Mouse (Mus musculus) testis, postnatal 10 days (tissue): ENCODE data around the gene Uhrf2.

Experiments used
- DNase-seq: peaks from one replicate; pipeline ENCODE4 v3.0.0; 2021; ENCODE audit warnings: low spot score

The Uhrf2 gene

DNA sequence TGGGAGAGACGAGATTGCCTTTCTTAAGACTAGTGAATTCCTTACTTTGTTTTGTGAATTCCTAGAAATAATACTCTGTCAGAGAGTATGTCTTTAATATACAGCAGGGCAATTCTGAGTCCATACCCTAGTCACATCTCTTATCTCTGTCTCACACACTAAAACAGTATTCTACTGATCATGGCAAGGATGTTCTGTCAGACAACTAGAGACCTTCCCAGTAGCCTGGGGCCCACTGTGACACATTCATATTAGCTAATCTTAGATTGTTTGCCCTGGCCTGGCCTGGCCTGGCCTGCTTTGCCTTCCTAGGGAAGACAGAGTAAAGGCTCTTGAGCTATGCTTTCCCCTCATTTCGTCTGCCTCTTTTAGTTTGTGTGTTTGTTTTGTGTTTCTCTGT, 20.3 kb downstream of the Uhrf2 start:
- DNase-seq: no peak

DNA sequence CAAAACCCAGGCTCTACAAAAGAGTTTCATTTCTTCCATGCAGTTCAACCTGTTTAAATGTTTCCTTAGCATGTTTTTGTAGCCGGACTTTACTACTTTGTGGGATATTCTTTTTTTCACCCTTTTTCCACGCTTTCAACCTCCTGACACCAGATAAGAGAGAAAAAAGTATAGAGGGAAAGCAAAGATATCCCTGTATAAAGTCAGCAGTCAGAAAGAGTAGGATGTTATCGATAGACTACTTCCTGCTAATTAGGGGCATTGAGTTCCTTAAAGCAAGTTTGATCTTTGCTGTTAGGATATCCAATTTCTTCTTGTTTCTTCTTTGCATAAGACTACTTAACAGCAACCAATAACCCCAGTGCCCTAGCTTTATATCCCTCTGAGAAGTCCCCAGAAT, 21.2 kb downstream of the Uhrf2 start:
- no peak for DNase-seq

DNA sequence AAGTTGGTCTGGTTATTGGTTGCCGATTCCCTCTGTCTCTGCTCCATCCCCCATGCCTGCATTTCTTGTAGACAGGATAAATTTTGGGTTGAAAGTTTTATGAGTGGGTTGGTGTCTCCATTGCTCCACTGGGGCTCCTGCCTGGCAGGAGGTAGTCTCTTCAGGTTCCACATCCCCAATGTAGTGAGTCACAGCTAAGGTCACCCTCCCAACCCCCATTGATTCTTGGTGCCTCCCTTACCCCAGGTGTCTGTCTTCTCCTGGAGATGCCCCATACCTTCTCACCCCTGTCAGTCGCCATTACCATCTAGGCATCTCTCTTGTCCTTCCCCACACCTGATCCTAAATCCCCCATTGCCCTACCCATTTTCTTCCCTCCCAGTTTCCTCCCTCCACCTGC, 23.9 kb downstream of the Uhrf2 start:
- DNase-seq: no peak

DNA sequence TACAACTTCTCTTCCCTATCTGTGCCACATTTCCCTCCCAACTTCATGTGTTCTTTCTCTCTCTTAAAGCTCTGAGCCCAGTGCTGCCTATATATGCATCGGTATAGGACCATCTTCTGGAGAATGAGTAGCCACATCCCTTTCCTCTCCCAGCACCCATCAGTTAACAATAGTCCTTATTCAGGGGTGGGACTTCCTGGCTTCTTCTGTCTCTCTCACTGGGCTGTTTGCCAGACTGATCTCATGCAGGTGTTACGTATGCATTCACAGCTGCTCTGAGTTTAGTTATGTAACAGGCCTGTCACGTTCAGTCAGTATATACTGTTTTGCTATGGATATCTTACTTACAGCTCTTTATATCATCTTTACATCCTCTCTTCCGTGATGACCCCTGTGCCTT, 35.5 kb downstream of the Uhrf2 start:
- no peak for DNase-seq

DNA sequence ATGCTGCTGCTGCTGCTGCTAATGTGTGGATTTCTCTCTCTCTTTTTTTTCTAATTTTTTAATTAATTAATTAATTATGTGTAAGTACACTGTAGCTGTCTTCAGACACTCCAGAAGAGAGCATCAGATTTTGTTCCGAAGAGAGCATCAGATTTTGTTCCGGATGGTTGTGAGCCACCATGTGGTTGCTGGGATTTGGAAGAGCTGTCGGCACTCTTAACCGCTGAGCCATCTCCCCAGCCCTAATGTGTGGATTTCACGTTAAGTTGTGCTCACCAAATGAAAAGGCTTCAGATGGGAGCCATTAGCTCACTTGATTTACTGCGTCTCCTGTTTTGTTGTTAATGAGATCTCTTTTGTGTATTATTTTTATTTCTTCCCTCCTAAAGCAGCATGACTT, 59.9 kb downstream of the Uhrf2 start:
- no peak for DNase-seq

DNA sequence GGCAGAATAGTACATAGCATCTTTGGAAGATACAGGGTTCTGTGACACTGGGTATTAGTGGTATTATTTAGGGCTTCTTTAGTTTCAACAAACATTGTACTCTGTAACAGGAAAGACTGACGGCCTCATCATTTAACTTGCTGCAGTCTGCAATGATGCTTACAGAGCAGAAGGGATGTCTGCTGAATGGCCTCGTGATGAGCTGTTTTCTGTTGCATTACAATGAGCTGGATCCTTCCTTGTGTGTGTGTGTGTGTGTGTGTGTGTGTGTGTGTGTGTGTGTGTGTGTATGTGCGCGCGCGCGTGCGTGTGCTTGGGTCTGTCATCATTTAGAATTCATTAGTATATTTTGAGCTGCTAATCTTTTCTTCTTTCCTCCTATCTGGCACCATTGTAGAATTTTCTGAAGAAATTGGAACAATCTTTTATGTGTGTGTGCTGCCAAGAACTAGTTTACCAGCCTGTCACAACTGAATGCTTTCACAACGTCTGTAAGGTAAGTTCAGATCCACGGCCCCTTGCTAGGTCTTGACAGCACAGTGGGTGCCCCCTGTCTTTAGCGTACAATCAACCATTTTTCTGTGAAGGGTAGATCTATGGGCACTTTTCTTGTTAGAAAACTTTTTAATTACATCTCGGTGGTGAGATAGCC, 61.5 kb downstream of the Uhrf2 start:
- DNase-seq: no peak

DNA sequence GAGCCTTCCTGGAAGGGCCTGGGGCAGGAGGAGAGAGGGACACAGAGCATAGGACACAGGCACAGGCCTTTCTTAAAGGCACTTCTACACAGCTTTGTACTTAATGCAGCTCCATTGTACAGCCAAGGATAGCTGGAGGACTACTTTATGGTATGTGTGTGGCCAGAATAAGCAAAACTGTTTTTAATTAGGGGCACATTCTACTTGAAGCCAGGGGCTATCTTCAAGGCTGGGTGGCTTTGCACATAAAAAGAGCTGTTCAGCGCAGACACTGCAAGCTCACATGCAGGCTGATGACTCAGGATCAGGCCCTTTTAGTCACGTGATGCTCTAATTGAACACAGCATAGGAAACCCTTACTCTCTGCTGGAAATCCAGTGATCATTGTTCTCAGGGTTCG, 65.9 kb downstream of the Uhrf2 start:
- no peak for DNase-seq

DNA sequence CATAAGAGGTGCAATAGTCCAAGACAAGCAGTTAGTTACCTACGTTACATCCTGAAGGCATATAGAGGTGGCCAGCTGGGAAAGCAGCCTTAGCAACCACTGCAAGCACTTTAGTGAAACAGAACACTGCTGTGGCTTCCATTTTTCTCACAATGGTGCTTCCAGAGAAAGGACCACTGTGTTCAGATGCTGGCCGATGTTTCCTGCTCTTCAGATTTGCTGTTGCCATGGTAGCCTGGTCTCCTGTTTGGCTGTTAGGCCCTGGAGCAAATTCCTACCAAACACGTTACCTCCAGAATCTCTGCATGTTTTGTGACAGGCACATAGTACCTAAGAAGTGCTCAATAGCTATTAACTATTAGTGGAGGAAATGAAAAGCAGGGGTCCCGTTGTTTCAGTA, 66.7 kb downstream of the Uhrf2 start:
- no peak for DNase-seq

DNA sequence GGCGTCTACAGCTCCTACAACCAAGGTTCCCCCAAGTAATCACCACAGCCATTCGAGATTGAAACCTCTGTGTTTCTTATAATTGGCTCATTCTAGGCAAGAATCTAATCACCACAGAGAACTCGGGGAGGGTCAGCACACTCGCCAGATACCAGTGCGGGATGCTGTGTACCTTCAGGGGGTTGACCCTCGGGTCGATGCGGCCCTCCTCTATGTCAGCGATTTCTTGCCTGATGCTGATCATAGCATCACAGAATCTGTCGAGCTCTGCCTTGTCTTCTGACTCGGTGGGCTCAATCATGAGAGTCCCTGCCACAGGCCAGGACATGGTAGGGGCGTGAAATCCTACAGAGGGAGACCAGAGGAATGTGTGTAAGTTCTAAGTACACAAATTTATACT, 70.3 kb downstream of the Uhrf2 start:
- no peak for DNase-seq

DNA sequence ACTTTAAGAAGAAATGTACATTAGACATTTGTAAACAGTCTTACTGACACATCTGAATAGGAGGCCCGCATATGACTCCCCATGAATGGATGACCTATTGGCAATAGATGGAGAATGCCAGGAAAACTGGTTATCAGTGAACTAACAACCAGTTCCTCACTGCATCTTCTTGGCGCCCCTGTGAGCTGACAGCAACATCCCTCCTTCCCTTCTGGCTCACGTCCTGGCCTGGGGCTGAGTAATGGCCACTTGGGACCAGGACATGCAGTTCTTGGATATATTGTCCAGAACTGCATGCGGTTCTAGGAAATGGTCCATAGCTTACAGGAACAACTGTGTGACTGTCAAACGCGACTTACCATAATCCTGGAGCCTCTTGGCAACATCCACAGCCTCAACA, 72.3 kb downstream of the Uhrf2 start:
- DNase-seq: no peak

DNA sequence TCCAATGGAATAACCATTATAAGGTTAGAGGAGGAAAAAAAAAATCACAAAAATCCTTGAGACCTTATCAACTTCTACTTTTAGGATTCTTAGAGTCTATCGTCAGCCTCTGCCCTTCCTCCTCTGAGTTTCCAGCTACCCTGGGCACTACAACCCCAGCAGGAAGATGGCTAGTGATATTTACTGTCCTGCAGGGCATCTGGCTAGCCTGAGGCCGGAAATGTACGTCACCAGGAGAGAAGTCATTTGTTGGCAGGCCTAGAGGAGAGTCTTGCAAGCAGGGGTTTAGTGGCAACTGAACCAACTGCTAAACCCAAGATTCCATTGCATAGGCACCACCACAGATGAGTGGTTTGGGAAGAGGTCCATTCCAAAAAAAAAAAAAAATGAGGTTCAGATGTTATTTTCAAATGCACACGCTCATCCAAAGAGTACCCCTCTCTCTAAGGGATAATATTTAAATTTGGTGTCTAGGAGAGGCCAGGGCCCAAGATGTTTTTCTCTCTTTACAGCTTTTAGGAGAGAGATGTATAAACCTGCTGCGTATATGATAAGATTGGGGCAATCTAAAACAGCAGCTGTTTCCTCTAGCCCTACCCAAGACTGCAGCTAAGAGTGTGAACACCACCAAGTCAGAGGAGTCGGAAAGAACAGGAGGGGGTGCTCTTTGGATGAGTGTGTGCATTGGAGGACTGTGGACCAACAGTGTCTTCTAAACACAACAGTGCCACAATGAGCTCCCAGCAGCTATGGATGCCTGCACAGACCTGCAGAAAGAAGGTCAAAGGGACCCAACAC, 74.9 kb downstream of the Uhrf2 start:
- no peak for DNase-seq

DNA sequence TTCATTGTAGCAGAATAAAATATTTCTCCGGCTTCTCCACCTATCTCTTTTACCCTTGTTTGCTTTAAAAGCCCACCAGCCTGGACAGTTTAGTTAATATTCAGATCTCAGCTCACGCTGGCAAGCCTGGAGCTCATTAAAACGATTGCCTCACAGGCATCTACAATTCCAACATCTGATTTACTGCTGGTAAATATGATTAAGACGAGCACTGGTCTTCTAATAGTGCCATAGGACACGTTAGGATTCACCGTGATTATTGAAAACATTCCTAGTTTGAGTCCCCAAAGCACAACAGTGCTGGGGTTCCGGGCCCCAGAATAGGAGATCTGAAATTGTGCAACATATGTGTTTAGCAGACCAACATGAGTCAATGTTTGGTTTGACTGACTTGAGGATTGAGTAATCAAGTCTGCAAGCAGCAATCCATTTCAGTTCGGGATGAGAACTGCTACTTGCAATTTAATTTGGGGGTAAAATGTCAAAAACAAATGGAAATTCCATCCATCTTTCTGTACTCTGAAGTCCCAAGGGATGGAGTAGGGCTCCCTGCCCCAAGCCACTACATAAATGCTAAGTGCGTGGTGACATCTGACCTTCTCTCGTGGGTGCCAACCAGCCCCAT, 77.0 kb downstream of the Uhrf2 start:
- DNase-seq: no peak

DNA sequence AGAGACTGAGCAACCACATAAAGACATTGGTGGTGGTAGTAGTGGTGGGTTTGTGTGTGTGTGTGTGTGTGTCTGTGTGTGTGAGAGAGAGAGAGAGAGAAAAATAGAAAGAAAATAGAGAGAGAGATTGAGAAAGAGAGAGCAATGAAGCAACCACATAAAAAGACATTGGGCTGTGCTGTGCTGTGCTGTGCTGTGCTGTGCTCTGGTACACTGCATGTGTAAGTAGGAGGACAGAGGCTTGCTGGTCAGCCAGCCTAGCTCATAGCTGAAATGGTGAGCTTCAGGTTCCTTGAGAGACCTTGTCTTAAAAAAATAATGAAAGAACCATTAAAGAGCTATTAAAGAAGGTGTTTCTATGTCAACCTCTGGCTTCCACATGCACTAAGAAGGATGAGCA, 78.3 kb downstream of the Uhrf2 start:
- DNase-seq: no peak

DNA sequence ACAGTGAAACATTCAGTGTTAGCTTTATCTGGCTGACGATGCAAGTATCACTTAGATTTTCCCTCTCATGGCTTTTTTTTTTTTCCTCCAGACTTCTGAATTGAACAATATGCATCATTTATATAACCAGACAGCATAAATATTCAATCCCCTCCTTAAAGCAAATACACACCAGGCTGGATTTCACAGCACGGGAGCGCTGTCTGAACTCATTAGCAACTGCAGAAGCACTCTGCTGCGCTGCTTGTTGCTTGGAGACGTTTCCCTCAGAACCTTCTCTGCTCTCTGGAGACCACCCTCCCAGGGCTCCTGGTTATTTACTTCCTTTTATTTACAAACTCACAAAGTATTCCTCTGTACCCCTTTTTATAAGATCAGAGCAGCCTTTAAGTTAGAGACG, 78.8 kb downstream of the Uhrf2 start:
- no peak for DNase-seq

DNA sequence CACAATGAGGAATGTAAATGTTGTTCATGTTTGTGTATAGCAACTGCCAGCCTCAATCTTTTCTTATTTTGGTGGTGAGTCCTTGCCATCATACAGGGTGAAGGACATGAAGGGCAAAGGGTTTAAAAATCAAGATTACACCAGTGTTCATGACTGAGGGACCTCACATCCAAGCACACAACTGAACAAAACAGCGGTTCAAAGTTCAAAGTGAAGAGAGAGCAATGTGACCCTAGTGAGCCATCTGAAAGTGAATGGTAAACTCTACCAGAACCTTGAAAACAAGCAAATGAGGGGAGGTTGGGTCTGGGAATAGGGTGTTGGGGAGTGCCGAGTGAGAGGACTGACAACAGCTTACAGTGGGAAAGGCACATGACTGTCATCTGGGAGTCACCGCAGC, 81.1 kb downstream of the Uhrf2 start:
- no peak for DNase-seq

DNA sequence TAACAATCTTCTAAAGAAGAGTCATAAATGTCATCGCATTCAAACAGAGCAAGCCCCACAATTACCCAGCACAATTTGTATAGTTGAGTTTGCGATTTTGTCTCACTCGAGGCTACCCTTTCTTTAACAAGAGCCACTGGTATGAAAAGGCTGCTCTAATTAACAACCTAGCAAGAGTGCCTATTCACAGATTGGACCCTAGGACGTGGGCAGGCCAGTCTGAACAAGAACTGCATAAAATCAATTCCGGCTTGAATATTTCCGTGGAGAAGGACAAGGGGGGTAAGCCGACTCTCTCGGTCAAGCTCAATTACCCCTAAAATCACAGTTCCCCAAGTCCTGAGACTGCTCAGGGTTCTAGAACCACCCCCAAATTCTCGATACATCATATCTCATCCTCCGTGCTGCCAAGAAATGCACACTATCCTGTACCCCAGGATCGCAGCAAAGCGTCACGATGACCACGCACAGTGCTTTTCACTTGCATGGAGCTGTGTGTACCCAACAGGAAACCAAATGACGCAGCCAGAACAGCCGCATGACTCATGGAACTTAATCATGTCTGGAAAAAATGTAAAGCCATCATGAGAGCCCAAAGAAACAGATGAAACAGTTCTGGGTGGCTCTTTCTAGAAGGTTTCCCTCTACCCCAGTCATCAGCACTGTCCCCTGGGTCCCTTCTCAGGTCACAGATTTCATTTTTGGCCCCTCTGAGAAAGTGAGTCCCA, 82.8 kb downstream of the Uhrf2 start:
- DNase-seq: no peak

DNA sequence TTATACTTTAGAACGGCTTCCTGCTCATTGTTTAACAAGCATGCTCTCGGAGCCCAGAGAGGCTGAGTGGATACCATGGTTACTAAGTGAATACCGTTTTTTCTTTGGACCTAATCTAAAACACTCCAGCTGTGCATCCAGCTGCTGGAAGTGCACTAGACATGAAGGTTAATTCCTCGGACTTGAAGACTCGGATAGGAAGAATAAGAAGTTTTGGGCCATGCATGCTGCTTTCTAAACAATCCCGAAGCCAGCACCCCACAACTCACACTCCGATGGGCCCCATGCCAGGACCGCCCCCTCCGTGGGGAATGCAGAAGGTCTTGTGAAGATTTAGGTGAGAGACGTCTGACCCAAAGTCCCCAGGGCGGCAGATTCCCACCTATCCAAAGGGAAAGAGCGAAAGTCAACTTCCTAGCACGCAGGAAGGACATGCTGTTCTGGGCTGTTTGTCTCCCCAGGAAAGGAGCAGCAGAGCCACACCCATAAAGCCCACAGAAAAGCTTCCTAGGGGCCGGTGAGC, 84.7 kb downstream of the Uhrf2 start:
- DNase-seq: peak; percentile 60

DNA sequence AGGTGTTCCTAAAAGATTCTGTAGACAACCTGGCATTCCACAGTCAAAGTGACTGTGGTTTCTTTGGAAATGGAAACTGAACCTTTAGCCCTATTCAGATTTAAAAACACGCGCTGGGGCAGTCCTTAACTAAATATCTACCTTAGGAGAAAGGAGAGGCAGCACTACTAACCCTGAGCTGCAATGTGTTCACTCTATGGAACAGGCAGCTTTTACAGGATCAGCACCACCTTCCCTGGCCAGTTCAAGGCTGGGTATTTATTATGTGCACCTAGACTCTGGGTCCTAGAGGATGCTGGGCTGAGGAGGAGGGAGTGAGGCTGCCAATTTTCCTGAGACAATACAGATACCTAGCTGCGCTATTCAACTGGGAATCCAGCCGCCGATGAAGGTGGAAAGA, 85.3 kb downstream of the Uhrf2 start:
- no peak for DNase-seq

DNA sequence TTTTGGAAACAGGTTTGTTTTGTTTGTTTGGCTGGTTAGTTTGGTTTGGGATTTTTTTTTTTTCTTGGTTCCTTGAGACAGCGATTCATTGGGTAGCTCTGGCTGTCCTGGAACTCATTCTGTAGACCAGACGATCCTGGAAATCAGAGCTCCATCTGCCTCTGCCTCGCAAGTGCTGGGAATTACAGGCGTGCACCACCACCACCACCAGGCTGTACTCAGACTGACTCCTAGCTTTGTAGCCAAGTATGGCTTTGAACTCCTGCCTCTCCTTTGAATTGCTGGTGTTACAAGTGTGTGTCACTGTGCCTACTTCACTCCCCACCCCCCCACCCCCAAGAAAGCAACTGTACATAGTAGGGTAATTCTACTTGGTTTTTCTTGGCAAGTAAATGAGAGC, 86.9 kb downstream of the Uhrf2 start:
- DNase-seq: no peak

DNA sequence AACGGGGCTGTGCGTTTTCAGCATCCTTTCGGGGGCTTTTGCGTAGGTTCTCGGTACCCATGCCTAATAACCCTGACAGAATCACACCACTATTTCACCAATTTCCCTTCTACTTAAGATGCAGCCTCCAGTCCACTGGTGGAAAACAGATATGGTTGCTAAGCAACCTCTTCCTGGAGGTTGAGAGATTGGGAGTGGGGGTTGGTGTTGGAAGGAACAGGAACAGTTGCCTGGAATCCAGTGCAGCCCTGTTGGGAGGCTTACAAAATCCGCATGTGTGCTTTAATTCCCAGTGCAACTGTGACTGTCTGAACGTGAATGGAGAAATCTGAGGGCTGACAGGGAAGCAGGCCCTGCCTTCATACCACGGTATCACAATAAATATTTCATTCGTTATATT, 87.5 kb downstream of the Uhrf2 start:
- no peak for DNase-seq

DNA sequence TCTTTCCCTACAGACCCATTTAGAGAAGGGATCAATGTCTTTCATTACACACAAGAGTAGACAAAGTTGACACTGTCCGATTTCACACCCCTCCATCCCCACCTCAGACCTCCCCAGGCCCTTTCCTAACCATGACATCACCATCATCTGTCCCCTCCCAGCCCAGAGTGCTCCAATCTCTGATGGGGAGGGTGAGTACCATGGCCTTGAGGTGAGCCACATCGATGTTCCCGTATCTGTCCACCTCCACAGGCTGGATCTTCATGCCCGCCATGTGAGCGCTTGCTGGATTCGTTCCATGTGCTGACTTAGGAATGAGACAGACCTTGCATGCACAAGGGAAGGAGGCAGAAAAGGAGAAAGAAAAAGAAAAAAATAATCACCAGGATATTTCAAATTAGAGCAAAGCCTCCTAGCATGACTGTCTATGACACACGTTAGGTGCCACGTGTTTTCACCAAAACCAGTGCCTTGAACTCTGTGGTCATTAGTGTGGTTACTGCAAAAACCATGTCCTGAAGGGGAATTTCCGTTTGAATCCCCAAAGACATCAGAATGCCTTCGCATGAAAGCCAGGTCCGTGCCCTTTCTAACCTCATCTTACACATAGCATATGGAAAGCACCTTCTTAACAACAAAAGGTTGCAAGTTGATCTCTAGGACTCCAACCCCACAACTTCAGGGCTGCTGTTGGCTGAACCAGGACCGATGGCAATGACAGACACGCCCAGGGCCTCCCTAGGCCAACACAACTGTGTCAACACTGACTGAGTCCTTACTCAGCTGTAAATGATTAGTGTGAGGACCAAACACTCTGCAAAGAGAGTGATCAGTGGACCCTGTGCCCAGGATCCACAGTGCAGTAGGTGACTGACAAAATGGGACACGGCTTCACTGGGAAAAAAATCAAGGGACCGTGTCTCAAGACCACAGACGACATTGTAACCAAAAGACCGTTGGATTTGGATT, 88.3 kb downstream of the Uhrf2 start:
- DNase-seq: no peak
